Mouse (Mus musculus) embryonic fibroblast, embryonic 13.5 days (primary cell): ENCODE results near the gene Cox11.

Experiments used
- CTCF ChIP-seq: IDR thresholded peaks from 2 replicates; pipeline ENCODE4 v1.5.1; 2011; ENCODE audit warnings: mild to moderate bottlenecking, control low read depth, low read length, moderate library complexity, borderline replicate concordance; ENCODE audit not compliant: insufficient read depth
- POLR2A ChIP-seq: IDR thresholded peaks from 2 replicates; pipeline ENCODE4 v1.6.1; 2011; ENCODE audit warnings: low read depth, mild to moderate bottlenecking, control low read depth, low read length, moderate library complexity

DNA sequence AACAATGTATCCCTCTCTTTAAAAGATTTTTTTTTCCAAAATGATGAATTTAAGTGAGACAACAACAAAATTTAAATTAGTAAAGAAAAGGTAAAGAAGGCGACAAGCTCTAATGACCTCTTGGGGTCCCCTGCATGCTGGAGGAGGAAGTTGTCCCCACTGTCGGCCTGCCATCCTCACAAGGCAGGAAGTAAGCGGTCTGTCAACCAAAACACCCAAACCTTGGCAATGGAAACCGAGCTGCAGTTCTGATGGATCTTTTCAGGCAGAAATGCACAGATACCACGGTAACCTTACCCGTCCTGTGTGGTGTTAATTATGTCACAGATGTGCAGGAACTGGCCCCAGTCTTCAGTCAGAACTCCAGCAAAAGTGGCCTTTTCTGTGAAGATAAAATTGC lies 46.8 kb downstream of the Cox11 start:
- no peak for TF ChIP-seq CTCF
- no peak for TF ChIP-seq POLR2A
